Mouse (Mus musculus) forebrain, embryonic 11.5 days (tissue): ENCODE results near the gene Zcchc4. TPM values are rescaled to one million over a fixed set of nuclear protein-coding genes. Genes with fewer than 3 reads are reported as not detected.
"Not testable (repeated sequence)": the region's sequence is repeated elsewhere in the genome, so short reads cannot be mapped to it uniquely, and the experiment has no call there.

Experiments
- ATAC-seq: fragments of 200-750 bp; cut with Nextera tagmentation; replicated peaks from 2 replicates; pipeline ENCODE4 v1.8.0; 2017; ENCODE audit warnings: moderate TSS enrichment; ENCODE audit not compliant: low FRiP score
- DNase-seq: peaks from one replicate; pipeline ENCODE4 v3.0.0-alpha.2; 2017; ENCODE audit warnings: low spot score
- H3K27ac ChIP-seq: fragments of 300-500 bp; sonication (generic); 2 replicates; pipeline ENCODE4 v1.5.1; 2014; ENCODE audit warnings: low read depth, low read length
- H3K27me3 ChIP-seq: fragments of 300-500 bp; sonication (generic); 2 replicates; pipeline ENCODE4 v1.6.1; 2014; ENCODE audit warnings: mild to moderate bottlenecking, low read length, mixed read lengths; ENCODE audit not compliant: control insufficient read depth, insufficient read depth
- H3K36me3 ChIP-seq: fragments of 300-500 bp; sonication (generic); 2 replicates; pipeline ENCODE4 v1.6.1; 2014; ENCODE audit warnings: mild to moderate bottlenecking, low read length, moderate library complexity, mixed read lengths; ENCODE audit not compliant: control insufficient read depth, insufficient read depth
- H3K4me1 ChIP-seq: fragments of 300-500 bp; sonication (generic); replicated peaks from 2 replicates; pipeline ENCODE4 v1.6.1; 2014; ENCODE audit warnings: low read length, mixed read lengths; ENCODE audit not compliant: control insufficient read depth, insufficient read depth
- H3K4me2 ChIP-seq: fragments of 300-500 bp; sonication (generic); 2 replicates; pipeline ENCODE4 v1.6.1; 2014; ENCODE audit warnings: low read depth, mild to moderate bottlenecking, low read length, moderate library complexity, mixed read lengths; ENCODE audit not compliant: severe bottlenecking
- H3K4me3 ChIP-seq: fragments of 300-500 bp; sonication (generic); 2 replicates; pipeline ENCODE4 v1.5.1; 2014; ENCODE audit warnings: low read depth, low read length
- H3K9ac ChIP-seq: fragments of 300-500 bp; sonication (generic); 2 replicates; pipeline ENCODE4 v1.6.1; 2014; ENCODE audit warnings: low read length
- H3K9me3 ChIP-seq: fragments of 300-500 bp; sonication (generic); 2 replicates; pipeline ENCODE4 v1.6.1; 2016; ENCODE audit warnings: low read length, mixed read lengths; ENCODE audit not compliant: control insufficient read depth
- WGBS: fragments of 180-500 bp; shearing (Covaris S2); extraction: QIAGEN DNeasy Blood & Tissue Kit; methylation state at CpG from one replicate; pipeline ENCODE4 v1.1.7; 2014; 5-methylcytosine and 5-hydroxymethylcytosine counted together
- polyA plus RNA-seq: library from polyadenylated mRNA; unstranded; fragments of >200 nt; fragmentation: Nextera tagmentation; extraction: Ambion mirVana; gene quantifications from 2 replicates; pipeline ENCODE4 v1.2.1, GENCODE M21; 2014

Gene Zcchc4
- polyA plus RNA-seq, 1 experiment from 2014 or later, result 24.8 TPM

- ATAC-seq, result no peak
- WGBS, result 81% methylated on average over 5 of the region's 5 CpGs
These were observed 26.5 kb upstream of the Zcchc4 start for GRCm38 (mm10) chr5:52748732-52749131.

GRCm38 (mm10) chr5:52753146-52753545, 22.1 kb upstream of the Zcchc4 start:
- no peak overlapping the region for H3K4me3 ChIP-seq
- DNase-seq, result no peak
- no peak for ATAC-seq
- no peaks in the 10 kb centered on the region for H3K4me1 ChIP-seq
- no peaks in the 10 kb centered on the region for H3K36me3 ChIP-seq
- H3K9ac ChIP-seq, result no peak overlapping the region
- no peak overlapping the region for H3K4me2 ChIP-seq
- no peaks in the 10 kb centered on the region for H3K27me3 ChIP-seq
- WGBS, result 85% methylated on average over 9 of the region's 9 CpGs
- H3K9me3 ChIP-seq, result no peaks in the 10 kb centered on the region
- no peak overlapping the region for H3K27ac ChIP-seq

More at GRCm38 (mm10) chr5:52748732-52749131, 26.5 kb upstream of the Zcchc4 start:
- DNase-seq, result no peak
- no peaks in the 10 kb centered on the region for H3K9me3 ChIP-seq
- no peaks in the 10 kb centered on the region for H3K4me1 ChIP-seq
- no peak overlapping the region for H3K9ac ChIP-seq
- no peaks in the 10 kb centered on the region for H3K27me3 ChIP-seq
- H3K4me2 ChIP-seq, result no peak overlapping the region
- H3K36me3 ChIP-seq, result no peaks in the 10 kb centered on the region
- no peak overlapping the region for H3K4me3 ChIP-seq
- H3K27ac ChIP-seq, result no peak overlapping the region

- Histone ChIP-seq H3K27ac (no peak overlapping the region), H3K4me1 (no peaks in the 10 kb centered on the region), H3K36me3 (no peaks in the 10 kb centered on the region), H3K9me3 (no peaks in the 10 kb centered on the region), H3K27me3 (no peaks in the 10 kb centered on the region), H3K4me2 (no peak overlapping the region), H3K9ac (no peak overlapping the region), H3K4me3 (no peak overlapping the region)
- ATAC-seq (no peak), DNase-seq (no peak)
These were observed 21.0 kb upstream of the Zcchc4 start for GRCm38 (mm10) chr5:52754196-52754595.

- Histone ChIP-seq H3K4me1 (no peaks in the 10 kb centered on the region), H3K4me3 (no peak overlapping the region), H3K27ac (no peak overlapping the region), H3K4me2 (no peak overlapping the region), H3K9me3 (no peaks in the 10 kb centered on the region), H3K36me3 (no peaks in the 10 kb centered on the region), H3K27me3 (no peaks in the 10 kb centered on the region), H3K9ac (no peak overlapping the region)
- no peak for DNase-seq
- 89% methylated on average over 3 of the region's 3 CpGs for whole genome bisulfite sequencing
- ATAC-seq, result no peak
These were observed 19.9 kb upstream of the Zcchc4 start for GRCm38 (mm10) chr5:52755337-52755736.

- no peak for ATAC-seq
- Histone ChIP-seq H3K9ac (no peak overlapping the region), H3K36me3 (no peaks in the 10 kb centered on the region), H3K27ac (no peak overlapping the region), H3K4me1 (no peaks in the 10 kb centered on the region), H3K4me2 (no peak overlapping the region), H3K9me3 (no peaks in the 10 kb centered on the region), H3K4me3 (no peak overlapping the region), H3K27me3 (no peaks in the 10 kb centered on the region)
- WGBS, result 97% methylated on average over 6 of the region's 6 CpGs
- DNase-seq, result no peak
These were observed 19.2 kb upstream of the Zcchc4 start for GRCm38 (mm10) chr5:52755989-52756388.

- Histone ChIP-seq H3K27me3 (no peaks in the 10 kb centered on the region), H3K27ac (no peak overlapping the region), H3K4me3 (no peak overlapping the region), H3K9me3 (no peaks in the 10 kb centered on the region), H3K9ac (no peak overlapping the region), H3K4me1 (no peaks in the 10 kb centered on the region), H3K4me2 (no peak overlapping the region), H3K36me3 (no peaks in the 10 kb centered on the region)
- 91% methylated on average over 7 of the region's 7 CpGs for WGBS
- DNase-seq (no peak), ATAC-seq (no peak)
These were observed 12.6 kb upstream of the Zcchc4 start for GRCm38 (mm10) chr5:52762586-52762985.

- no peak overlapping the region for H3K9ac ChIP-seq
- H3K27me3 ChIP-seq, result no peaks in the 10 kb centered on the region
- no peak overlapping the region for H3K4me3 ChIP-seq
- no peaks in the 10 kb centered on the region for H3K4me1 ChIP-seq
- H3K9me3 ChIP-seq, result no peaks in the 10 kb centered on the region
- DNase-seq (no peak), ATAC-seq (no peak)
- H3K36me3 ChIP-seq, result no peaks in the 10 kb centered on the region
- no peak overlapping the region for H3K27ac ChIP-seq
- WGBS, result 92% methylated on average over 5 of the region's 5 CpGs
- no peak overlapping the region for H3K4me2 ChIP-seq
These were observed 942 bp upstream of the Zcchc4 start for GRCm38 (mm10) chr5:52774267-52774666.

- H3K4me2 ChIP-seq, DNase-seq: not testable (repeated sequence)
These were observed 1.5 kb downstream of the Zcchc4 start for GRCm38 (mm10) chr5:52776466-52777354.

More at GRCm38 (mm10) chr5:52776466-52777354, 1.5 kb downstream of the Zcchc4 start:
- not testable (repeated sequence) for H3K36me3 ChIP-seq, H3K27ac ChIP-seq, H3K9me3 ChIP-seq, H3K4me1 ChIP-seq, H3K27me3 ChIP-seq, H3K4me3 ChIP-seq, ATAC-seq, H3K9ac ChIP-seq
- 92% methylated on average over 8 of the region's 8 CpGs for WGBS
